Mouse (Mus musculus) kidney, adult 2 months (tissue): ENCODE results near the gene Gpx4. TPM values are rescaled to one million over a fixed set of nuclear protein-coding genes. Genes with fewer than 3 reads are reported as not detected.

Experiments used
- DNase-seq: peaks from one replicate; pipeline ENCODE4 v3.0.0; 2021
- H3K27ac ChIP-seq: fragments of 200-500 bp; 2 replicates; pipeline ENCODE4 v1.5.1; 2012; ENCODE audit warnings: low read depth, low read length, control low read depth, inconsistent platforms; ENCODE audit not compliant: insufficient read depth
- H3K27me3 ChIP-seq: fragments of 200-500 bp; replicated peaks from 2 replicates; pipeline ENCODE4 v1.6.1; 2012; ENCODE audit warnings: mild to moderate bottlenecking, moderate library complexity, low read length, inconsistent platforms; ENCODE audit not compliant: control insufficient read depth, insufficient read depth
- H3K36me3 ChIP-seq: fragments of 200-500 bp; 2 replicates; pipeline ENCODE4 v1.6.1; 2012; ENCODE audit warnings: mild to moderate bottlenecking, moderate library complexity, low read length, inconsistent platforms; ENCODE audit not compliant: control insufficient read depth, insufficient read depth
- H3K4me1 ChIP-seq: fragments of 200-500 bp; 2 replicates; pipeline ENCODE4 v1.6.1; 2011; ENCODE audit warnings: low read length; ENCODE audit not compliant: control insufficient read depth, insufficient read depth
- H3K4me3 ChIP-seq: fragments of 200-500 bp; 2 replicates; pipeline ENCODE4 v1.5.1; 2011; ENCODE audit warnings: mild to moderate bottlenecking, low read depth, low read length, control low read depth; ENCODE audit not compliant: insufficient read depth
- CTCF ChIP-seq: fragments of 200-500 bp; conservative IDR thresholded peaks from 2 replicates; pipeline ENCODE4 v1.5.1; 2011; ENCODE audit warnings: low read depth, mild to moderate bottlenecking, control low read depth, low read length, moderate library complexity, mixed read lengths; ENCODE audit not compliant: insufficient read depth, insufficient read length
- POLR2A ChIP-seq: fragments of 200-500 bp; IDR thresholded peaks from one replicate; pipeline ENCODE4 v1.6.1; 2011; ENCODE audit warnings: low read depth, low read length, control low read depth
- WGBS: fragments of 180-500 bp; shearing (Covaris S2); methylation state at CpG from one replicate; pipeline ENCODE4 v1.1.7; 2018; 5-methylcytosine and 5-hydroxymethylcytosine counted together
- polyA plus RNA-seq: library from polyadenylated mRNA; depleted of rRNA; stranded (reverse); fragments of >200 nt; gene quantifications from 2 replicates; pipeline ENCODE4 v1.2.3, GENCODE M21; 2012

Gene Gpx4
- polyA plus RNA-seq, 1 experiment = 1,431 TPM

- H3K27me3 ChIP-seq = no peaks in the 10 kb centered on the region
- H3K4me1 ChIP-seq = peaks cover 29% of the 10 kb centered on the region
- H3K4me3 ChIP-seq = peak overlapping the region; percentile 10; the same call in 1 of the 2 replicates
- H3K36me3 ChIP-seq = peaks cover 4% of the 10 kb centered on the region
- no peak for DNase-seq
- H3K27ac ChIP-seq = peak overlapping the region; percentile 37; the same call in 1 of the 2 replicates
- WGBS = 47% methylated on average over 5 of the region's 5 CpGs
- TF ChIP-seq POLR2A = no peak
Observed at GRCm38 (mm10) chr10:80055364-80055763, 8.4 kb downstream of the Gpx4 start.

GRCm38 (mm10) chr10:80055891-80056290 lies 8.9 kb downstream of the Gpx4 start:
- peak overlapping the region; percentile 37 for H3K27ac ChIP-seq
- peaks cover 4% of the 10 kb centered on the region for H3K36me3 ChIP-seq
- peak overlapping the region; percentile 10; the same call in 1 of the 2 replicates for H3K4me3 ChIP-seq
- peak; percentile 56 for DNase-seq
- no peaks in the 10 kb centered on the region for H3K27me3 ChIP-seq
- TF ChIP-seq POLR2A (no peak), CTCF (no peak)
- peaks cover 24% of the 10 kb centered on the region for H3K4me1 ChIP-seq
- WGBS = 34% methylated on average over 9 of the region's 10 CpGs

GRCm38 (mm10) chr10:80056506-80056905 lies 9.5 kb downstream of the Gpx4 start:
- peak overlapping the region; percentile 27; the same call in 1 of the 2 replicates for H3K27ac ChIP-seq
- WGBS = 56% methylated on average over 4 of the region's 4 CpGs
- H3K4me1 ChIP-seq = peaks cover 18% of the 10 kb centered on the region
- DNase-seq = peak; percentile 75
- no peaks in the 10 kb centered on the region for H3K27me3 ChIP-seq
- H3K36me3 ChIP-seq = peaks cover 4% of the 10 kb centered on the region
- H3K4me3 ChIP-seq = no peak overlapping the region
- no peak for TF ChIP-seq POLR2A
- TF ChIP-seq CTCF = no peak

- DNase-seq = no peak
- H3K4me3 ChIP-seq = no peak overlapping the region
- WGBS = 86% methylated on average over 27 of the region's 27 CpGs
- TF ChIP-seq CTCF = no peak
- TF ChIP-seq POLR2A = peak; percentile 16
- H3K36me3 ChIP-seq = peaks cover 4% of the 10 kb centered on the region
- H3K4me1 ChIP-seq = peaks cover 15% of the 10 kb centered on the region
- H3K27ac ChIP-seq = no peak overlapping the region
- H3K27me3 ChIP-seq = no peaks in the 10 kb centered on the region
Observed at GRCm38 (mm10) chr10:80056976-80057682, 10.2 kb downstream of the Gpx4 start.

- peak; percentile 53 for DNase-seq
- Histone ChIP-seq H3K27me3 (no peaks in the 10 kb centered on the region), H3K27ac (no peak overlapping the region), H3K4me3 (no peak overlapping the region), H3K36me3 (peaks cover 4% of the 10 kb centered on the region), H3K4me1 (peaks cover 11% of the 10 kb centered on the region; the same call in 1 of the 2 replicates)
- no peak for TF ChIP-seq CTCF
- 75% methylated on average over 30 of the region's 30 CpGs for WGBS
Observed at GRCm38 (mm10) chr10:80057683-80058326, 10.8 kb downstream of the Gpx4 start.

GRCm38 (mm10) chr10:80063104-80063503 lies 16.1 kb downstream of the Gpx4 start:
- 97% methylated on average over 5 of the region's 5 CpGs for WGBS

GRCm38 (mm10) chr10:80063877-80064650 lies 17.1 kb downstream of the Gpx4 start:
- no peak for DNase-seq
- TF ChIP-seq CTCF (0 out of 2 replicates have a peak, but pooled peaks have one; percentile 13), POLR2A (no peak)
- no peaks in the 10 kb centered on the region for H3K27me3 ChIP-seq
- H3K4me3 ChIP-seq = no peak overlapping the region
- no peak overlapping the region for H3K27ac ChIP-seq
- H3K4me1 ChIP-seq = no peaks in the 10 kb centered on the region
- H3K36me3 ChIP-seq = no peaks in the 10 kb centered on the region
- WGBS = 77% methylated on average over 23 of the region's 23 CpGs

More at GRCm38 (mm10) chr10:80063104-80063503, 16.1 kb downstream of the Gpx4 start:
- no peak for DNase-seq
- Histone ChIP-seq H3K4me3 (no peak overlapping the region), H3K4me1 (no peaks in the 10 kb centered on the region), H3K36me3 (no peaks in the 10 kb centered on the region), H3K27ac (no peak overlapping the region), H3K27me3 (no peaks in the 10 kb centered on the region)
- TF ChIP-seq CTCF (no peak), POLR2A (no peak)
